Mouse (Mus musculus) kidney, adult 2 months (tissue): ENCODE results near the gene Arid4a. TPM values are rescaled to one million over a fixed set of nuclear protein-coding genes. Genes with fewer than 3 reads are reported as not detected.

Experiments
- DNase-seq: peaks from one replicate; pipeline ENCODE4 v3.0.0; 2021
- H3K27ac ChIP-seq: fragments of 200-500 bp; 2 replicates; pipeline ENCODE4 v1.5.1; 2012; ENCODE audit warnings: low read depth, low read length, control low read depth, inconsistent platforms; ENCODE audit not compliant: insufficient read depth
- H3K27me3 ChIP-seq: fragments of 200-500 bp; replicated peaks from 2 replicates; pipeline ENCODE4 v1.6.1; 2012; ENCODE audit warnings: mild to moderate bottlenecking, moderate library complexity, low read length, inconsistent platforms; ENCODE audit not compliant: control insufficient read depth, insufficient read depth
- H3K36me3 ChIP-seq: fragments of 200-500 bp; 2 replicates; pipeline ENCODE4 v1.6.1; 2012; ENCODE audit warnings: mild to moderate bottlenecking, moderate library complexity, low read length, inconsistent platforms; ENCODE audit not compliant: control insufficient read depth, insufficient read depth
- H3K4me1 ChIP-seq: fragments of 200-500 bp; 2 replicates; pipeline ENCODE4 v1.6.1; 2011; ENCODE audit warnings: low read length; ENCODE audit not compliant: control insufficient read depth, insufficient read depth
- H3K4me3 ChIP-seq: fragments of 200-500 bp; 2 replicates; pipeline ENCODE4 v1.5.1; 2011; ENCODE audit warnings: mild to moderate bottlenecking, low read depth, low read length, control low read depth; ENCODE audit not compliant: insufficient read depth
- CTCF ChIP-seq: fragments of 200-500 bp; conservative IDR thresholded peaks from 2 replicates; pipeline ENCODE4 v1.5.1; 2011; ENCODE audit warnings: low read depth, mild to moderate bottlenecking, control low read depth, low read length, moderate library complexity, mixed read lengths; ENCODE audit not compliant: insufficient read depth, insufficient read length
- POLR2A ChIP-seq: fragments of 200-500 bp; IDR thresholded peaks from one replicate; pipeline ENCODE4 v1.6.1; 2011; ENCODE audit warnings: low read depth, low read length, control low read depth
- WGBS: fragments of 180-500 bp; shearing (Covaris S2); methylation state at CpG from one replicate; pipeline ENCODE4 v1.1.7; 2018; 5-methylcytosine and 5-hydroxymethylcytosine counted together
- polyA plus RNA-seq: library from polyadenylated mRNA; depleted of rRNA; stranded (reverse); fragments of >200 nt; gene quantifications from 2 replicates; pipeline ENCODE4 v1.2.3, GENCODE M21; 2012

Gene Arid4a
- polyA plus RNA-seq, 1 experiment = 3.6 TPM

GRCm38 (mm10) chr12:71030260-71030659 lies 14.5 kb downstream of the Arid4a start:
- TF ChIP-seq POLR2A (no peak), CTCF (no peak)
- no peak overlapping the region for H3K27ac ChIP-seq

GRCm38 (mm10) chr12:71030722-71031121 lies 14.9 kb downstream of the Arid4a start:
- WGBS = 92% methylated on average over 5 of the region's 5 CpGs
- no peak overlapping the region for H3K27ac ChIP-seq
- H3K4me1 ChIP-seq = no peaks in the 10 kb centered on the region
- no peak for DNase-seq
- H3K36me3 ChIP-seq = no peaks in the 10 kb centered on the region; the same call in 1 of the 2 replicates
- TF ChIP-seq CTCF (no peak), POLR2A (no peak)
- H3K27me3 ChIP-seq = no peaks in the 10 kb centered on the region
- H3K4me3 ChIP-seq = no peak overlapping the region

More at GRCm38 (mm10) chr12:71030260-71030659, 14.5 kb downstream of the Arid4a start:
- WGBS = 90% methylated on average over 8 of the region's 8 CpGs
- Histone ChIP-seq H3K4me3 (no peak overlapping the region), H3K4me1 (no peaks in the 10 kb centered on the region), H3K27me3 (no peaks in the 10 kb centered on the region), H3K36me3 (no peaks in the 10 kb centered on the region; the same call in 1 of the 2 replicates)
- no peak for DNase-seq

GRCm38 (mm10) chr12:71035826-71036225 lies 20.0 kb downstream of the Arid4a start:
- no peak overlapping the region for H3K4me3 ChIP-seq
- DNase-seq = no peak
- H3K4me1 ChIP-seq = no peaks in the 10 kb centered on the region
- H3K27ac ChIP-seq = no peak overlapping the region
- WGBS = 94% methylated on average over 4 of the region's 4 CpGs
- no peak for TF ChIP-seq POLR2A
- no peak for TF ChIP-seq CTCF
- peaks cover 4% of the 10 kb centered on the region; the same call in 1 of the 2 replicates for H3K36me3 ChIP-seq
- H3K27me3 ChIP-seq = no peaks in the 10 kb centered on the region

- no peak for TF ChIP-seq POLR2A
- TF ChIP-seq CTCF = no peak
- Histone ChIP-seq H3K27me3 (no peaks in the 10 kb centered on the region), H3K4me1 (no peaks in the 10 kb centered on the region), H3K27ac (no peak overlapping the region), H3K4me3 (no peak overlapping the region), H3K36me3 (peaks cover 4% of the 10 kb centered on the region; the same call in 1 of the 2 replicates)
- no peak for DNase-seq
- WGBS = 94% methylated on average over 12 of the region's 12 CpGs
Observed at GRCm38 (mm10) chr12:71036729-71037404, 21.1 kb downstream of the Arid4a start.

- WGBS = 73% methylated on average over 7 of the region's 7 CpGs
- Histone ChIP-seq H3K27me3 (no peaks in the 10 kb centered on the region), H3K4me3 (no peak overlapping the region), H3K4me1 (0 out of 2 replicates have a peak, but pooled peaks cover 3% of the 10 kb centered on the region), H3K36me3 (peaks cover 4% of the 10 kb centered on the region; the same call in 1 of the 2 replicates), H3K27ac (0 out of 2 replicates have a peak overlapping the region, but pooled peaks have one; percentile 46)
- peak; percentile 81 for DNase-seq
- no peak for TF ChIP-seq POLR2A
Observed at GRCm38 (mm10) chr12:71040462-71040861, 24.7 kb downstream of the Arid4a start.

- H3K36me3 ChIP-seq = peaks cover 8% of the 10 kb centered on the region
- DNase-seq = no peak
- peaks cover 5% of the 10 kb centered on the region; the same call in 1 of the 2 replicates for H3K4me1 ChIP-seq
- H3K27me3 ChIP-seq = no peaks in the 10 kb centered on the region
- H3K4me3 ChIP-seq = no peak overlapping the region
- H3K27ac ChIP-seq = 0 out of 2 replicates have a peak overlapping the region, but pooled peaks have one; percentile 6
- TF ChIP-seq POLR2A (no peak), CTCF (no peak)
- 86% methylated on average over 1 of the region's 1 CpGs for WGBS
Observed at GRCm38 (mm10) chr12:71042451-71042850, 26.7 kb downstream of the Arid4a start.

- DNase-seq = peak; percentile 83
- 43% methylated on average over 3 of the region's 3 CpGs for WGBS
- H3K36me3 ChIP-seq = peaks cover 8% of the 10 kb centered on the region
Observed at GRCm38 (mm10) chr12:71043571-71043970, 27.8 kb downstream of the Arid4a start.

More at GRCm38 (mm10) chr12:71043571-71043970, 27.8 kb downstream of the Arid4a start:
- TF ChIP-seq POLR2A (no peak), CTCF (no peak)
- no peak overlapping the region for H3K4me3 ChIP-seq
- H3K27me3 ChIP-seq = no peaks in the 10 kb centered on the region
- H3K27ac ChIP-seq = peak overlapping the region; percentile 40
- peaks cover 12% of the 10 kb centered on the region; the same call in 1 of the 2 replicates for H3K4me1 ChIP-seq
